Mouse (Mus musculus) olfactory bulb, adult 2 months (tissue): Measurements from ENCODE around the gene Tmem37.

Experiments
- CTCF ChIP-seq: fragments of 200-500 bp; IDR thresholded peaks from 2 replicates; pipeline ENCODE4 v1.5.1; 2012; ENCODE audit warnings: low read depth, mild to moderate bottlenecking, low read length, moderate library complexity; ENCODE audit not compliant: insufficient read depth
- POLR2A ChIP-seq: fragments of 200-500 bp; IDR thresholded peaks from 2 replicates; pipeline ENCODE4 v1.6.1; 2012; ENCODE audit warnings: mild to moderate bottlenecking, low read depth, low read length, moderate library complexity; ENCODE audit not compliant: insufficient read depth

DNA sequence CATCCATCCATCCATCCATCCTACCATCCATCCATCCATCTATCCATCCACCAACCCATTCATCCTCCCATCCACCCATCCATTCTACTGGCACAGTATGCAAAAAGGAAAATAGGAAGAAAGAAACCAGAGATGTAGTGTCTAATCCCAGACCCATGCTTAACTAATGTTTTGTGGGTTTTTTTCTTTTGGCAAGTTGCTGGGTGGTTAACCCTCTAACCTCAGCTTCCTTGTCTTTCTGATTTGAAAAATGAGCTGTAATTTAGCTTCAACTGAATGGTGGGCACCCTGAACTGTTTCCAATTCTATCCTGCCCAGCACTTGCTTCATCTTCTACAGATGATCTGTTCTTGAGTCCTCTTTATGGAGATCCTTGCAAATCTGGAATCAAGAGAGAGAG, 26.5 kb downstream of the Tmem37 start:
- TF ChIP-seq CTCF (no peak), POLR2A (no peak)
